Mouse (Mus musculus) liver, adult 2 months (tissue): Measurements from ENCODE around the gene Dicer1. TPM values are rescaled to one million over a fixed set of nuclear protein-coding genes. Genes with fewer than 3 reads are reported as not detected.
A peak's percentile ranks its signal among the peaks of the same experiment; 100 is the strongest.
"Not testable (repeated sequence)": the region's sequence is repeated elsewhere in the genome, so short reads cannot be mapped to it uniquely, and the experiment has no call there.

Experiments used
- DNase-seq: peaks from one replicate; pipeline ENCODE4 v3.0.0-alpha.2; 2011; ENCODE audit warnings: low read depth, low spot score; ENCODE audit errors: extremely low read depth
- H3K27ac ChIP-seq: fragments of 200-500 bp; replicated peaks from 2 replicates; pipeline ENCODE4 v1.5.1; 2012; ENCODE audit warnings: low read depth, mild to moderate bottlenecking, control low read depth, inconsistent platforms, low read length; ENCODE audit not compliant: insufficient read depth
- H3K27me3 ChIP-seq: fragments of 200-500 bp; 2 replicates; pipeline ENCODE4 v1.6.1; 2012; ENCODE audit warnings: mild to moderate bottlenecking, moderate library complexity, low read length, inconsistent platforms; ENCODE audit not compliant: control insufficient read depth, insufficient read depth
- H3K36me3 ChIP-seq: fragments of 200-500 bp; 2 replicates; pipeline ENCODE4 v1.6.1; 2012; ENCODE audit warnings: low read length, inconsistent platforms; ENCODE audit not compliant: control insufficient read depth, insufficient read depth
- H3K4me1 ChIP-seq: fragments of 200-500 bp; 2 replicates; pipeline ENCODE4 v1.6.1; 2011; ENCODE audit warnings: low read length; ENCODE audit not compliant: control insufficient read depth, insufficient read depth
- H3K4me3 ChIP-seq: fragments of 200-500 bp; 2 replicates; pipeline ENCODE4 v1.5.1; 2011; ENCODE audit warnings: low read depth, mild to moderate bottlenecking, control low read depth, low read length, moderate library complexity; ENCODE audit not compliant: insufficient read depth
- H3K79me2 ChIP-seq: fragments of 200-500 bp; 2 replicates; pipeline ENCODE4 v1.6.1; 2012; ENCODE audit warnings: inconsistent platforms, mild to moderate bottlenecking, low read length, moderate library complexity; ENCODE audit not compliant: control insufficient read depth, insufficient read depth
- H3K9ac ChIP-seq: fragments of 200-500 bp; 2 replicates; pipeline ENCODE4 v1.6.1; 2012; ENCODE audit warnings: low read depth, mild to moderate bottlenecking, control low read depth, inconsistent platforms, low read length
- CTCF ChIP-seq: fragments of 200-500 bp; IDR thresholded peaks from 2 replicates; pipeline ENCODE4 v1.5.1; 2011; ENCODE audit warnings: low read depth, low read length, control low read depth
- POLR2A ChIP-seq: fragments of 200-500 bp; IDR thresholded peaks from 2 replicates; pipeline ENCODE4 v1.6.1; 2011; ENCODE audit warnings: low read length, control low read depth; ENCODE audit not compliant: insufficient read depth; ENCODE audit errors: extremely low read depth
- WGBS: fragments of 180-500 bp; shearing (Covaris S2); methylation state at CpG from one replicate; pipeline ENCODE4 v1.1.7; 2018; 5-methylcytosine and 5-hydroxymethylcytosine counted together
- polyA plus RNA-seq: library from polyadenylated mRNA; depleted of rRNA; stranded (reverse); fragments of >200 nt; gene quantifications from 2 replicates; pipeline ENCODE4 v1.2.3, GENCODE M21; 2012
- total RNA-seq: library from RNA; depleted of rRNA; stranded (reverse); fragments of >200 nt; gene quantifications from 2 replicates; pipeline ENCODE4 v1.2.3, GENCODE M21; 2014

Gene Dicer1
- total and polyA plus RNA-seq, 2 experiments: 4.9 to 14.8 TPM

DNA sequence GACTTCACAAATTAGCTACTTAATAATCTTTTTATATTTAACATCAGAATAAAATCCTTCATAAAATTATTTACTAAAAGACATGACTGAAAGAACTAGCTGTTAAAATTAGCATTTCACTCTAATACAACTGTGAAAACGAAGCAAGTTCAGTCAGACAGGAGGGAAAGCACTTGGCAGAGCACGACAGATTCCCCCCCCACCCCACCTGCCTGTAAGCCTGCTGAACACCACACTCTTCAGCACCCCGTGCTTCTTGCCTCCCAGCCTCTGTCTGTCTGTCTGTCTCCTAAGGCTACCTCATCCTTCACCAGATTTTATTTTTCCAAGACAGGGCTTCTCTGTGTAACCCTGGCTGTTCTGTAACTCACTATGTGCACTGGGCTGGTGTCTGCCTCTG is 12.8 kb downstream of the Dicer1 start:
- Histone ChIP-seq H3K79me2 (peaks cover 22% of the 10 kb centered on the region; the same call in 1 of the 2 replicates), H3K4me1 (peaks cover 14% of the 10 kb centered on the region), H3K27me3 (no peaks in the 10 kb centered on the region), H3K9ac (no peak overlapping the region), H3K4me3 (no peak overlapping the region), H3K36me3 (peaks cover 15% of the 10 kb centered on the region), H3K27ac (no peak overlapping the region)
- TF ChIP-seq POLR2A (no peak), CTCF (no peak)
- 64% methylated on average over 3 of the region's 3 CpGs for WGBS
- DNase-seq: no peak

- Histone ChIP-seq H3K4me1 (peaks cover 14% of the 10 kb centered on the region), H3K4me3 (no peak overlapping the region), H3K79me2 (peaks cover 19% of the 10 kb centered on the region; the same call in 1 of the 2 replicates), H3K27me3 (no peaks in the 10 kb centered on the region), H3K27ac (no peak overlapping the region), H3K36me3 (peaks cover 15% of the 10 kb centered on the region), H3K9ac (no peak overlapping the region)
- no peak for TF ChIP-seq CTCF
- peak; percentile 72 for DNase-seq
- 52% methylated on average over 9 of the region's 9 CpGs for WGBS
Measured at GRCm38 (mm10) chr12:104738446-104738845, 13.3 kb downstream of the Dicer1 start.

DNA sequence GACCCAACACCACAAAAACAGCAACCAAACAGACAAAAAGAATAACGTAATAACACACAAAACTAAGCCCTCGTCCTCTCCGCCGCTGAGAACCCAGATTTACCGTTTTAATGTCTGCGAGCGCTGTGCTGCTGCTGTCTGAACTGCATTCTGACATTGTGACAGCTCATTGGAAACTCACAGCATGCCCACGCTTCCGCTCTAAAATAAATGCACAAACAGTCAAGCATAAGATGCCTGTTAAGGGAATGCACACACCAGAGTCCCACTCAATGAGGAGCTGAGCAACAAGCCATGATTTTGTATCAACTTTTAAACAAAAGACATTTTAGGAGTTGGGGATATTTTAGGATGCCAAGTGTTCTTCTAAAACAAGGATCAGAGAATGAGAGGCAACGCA is 14.1 kb downstream of the Dicer1 start:
- Histone ChIP-seq H3K27ac (no peak overlapping the region), H3K9ac (no peak overlapping the region), H3K4me3 (no peak overlapping the region), H3K79me2 (peaks cover 13% of the 10 kb centered on the region; the same call in 1 of the 2 replicates), H3K36me3 (peaks cover 15% of the 10 kb centered on the region), H3K4me1 (peaks cover 11% of the 10 kb centered on the region), H3K27me3 (no peaks in the 10 kb centered on the region)
- DNase-seq: no peak
- TF ChIP-seq CTCF (no peak), POLR2A (no peak)
- 95% methylated on average over 10 of the region's 10 CpGs for WGBS

- H3K27me3 ChIP-seq: no peaks in the 10 kb centered on the region
- peaks cover 23% of the 10 kb centered on the region for H3K36me3 ChIP-seq
- H3K4me3 ChIP-seq: no peak overlapping the region
- no peak for TF ChIP-seq CTCF
- TF ChIP-seq POLR2A: no peak
- H3K27ac ChIP-seq: no peak overlapping the region
- DNase-seq: peak; percentile 42
- no peak overlapping the region for H3K9ac ChIP-seq
- H3K4me1 ChIP-seq: peaks cover 7% of the 10 kb centered on the region
- WGBS: 42% methylated on average over 3 of the region's 3 CpGs
- peaks cover 7% of the 10 kb centered on the region; the same call in 1 of the 2 replicates for H3K79me2 ChIP-seq
Measured at GRCm38 (mm10) chr12:104735993-104736395, 15.8 kb downstream of the Dicer1 start.

DNA sequence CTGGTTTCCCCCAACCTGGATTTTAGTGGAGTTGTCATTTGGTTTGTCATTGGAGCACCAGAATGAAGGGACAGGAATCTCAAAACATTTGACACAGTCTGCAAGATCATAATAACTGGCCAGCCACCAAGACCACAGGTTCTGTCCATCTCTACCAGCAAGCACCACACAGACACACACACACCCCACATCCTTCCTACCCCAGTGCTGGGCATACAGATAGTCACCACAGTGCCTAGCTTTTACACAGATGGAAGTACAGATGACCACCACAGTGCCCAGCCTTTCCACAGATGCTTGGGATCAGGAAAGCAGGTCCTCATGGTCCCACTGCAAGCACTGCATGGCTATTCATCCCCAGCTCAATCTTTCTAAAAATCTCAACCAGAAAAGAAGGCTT is 18.6 kb downstream of the Dicer1 start:
- no peak for DNase-seq
- Histone ChIP-seq H3K4me1 (no peaks in the 10 kb centered on the region; the same call in 1 of the 2 replicates), H3K36me3 (peaks cover 47% of the 10 kb centered on the region), H3K9ac (no peak overlapping the region), H3K79me2 (peaks cover 4% of the 10 kb centered on the region; the same call in 1 of the 2 replicates), H3K4me3 (no peak overlapping the region), H3K27ac (no peak overlapping the region), H3K27me3 (no peaks in the 10 kb centered on the region)
- TF ChIP-seq POLR2A (no peak), CTCF (no peak)

DNA sequence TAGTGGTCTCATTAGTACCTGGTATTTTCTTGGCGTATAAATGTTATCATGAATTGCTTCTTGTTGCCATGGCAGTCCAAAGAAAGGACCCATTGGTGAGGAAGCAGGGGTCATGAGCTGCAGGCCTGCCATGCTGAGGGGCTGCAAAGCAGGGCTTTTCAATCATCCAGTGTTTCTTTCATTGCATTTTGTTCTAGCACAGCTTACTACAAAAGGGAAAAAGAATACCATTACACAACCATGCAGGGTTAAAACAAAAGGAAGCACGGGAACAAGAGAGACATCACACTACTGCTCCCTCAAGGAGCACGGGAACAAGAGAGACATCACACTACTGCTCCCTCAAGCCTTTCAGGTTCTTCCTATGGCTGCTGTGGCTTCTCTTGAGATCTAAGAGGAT is 20.0 kb downstream of the Dicer1 start:
- DNase-seq: no peak
- no peaks in the 10 kb centered on the region for H3K27me3 ChIP-seq
- peaks cover 50% of the 10 kb centered on the region for H3K36me3 ChIP-seq
- no peak overlapping the region for H3K9ac ChIP-seq
- H3K79me2 ChIP-seq: peaks cover 4% of the 10 kb centered on the region; the same call in 1 of the 2 replicates
- no peak overlapping the region for H3K27ac ChIP-seq
- no peaks in the 10 kb centered on the region; the same call in 1 of the 2 replicates for H3K4me1 ChIP-seq
- 89% methylated on average over 3 of the region's 3 CpGs for WGBS
- TF ChIP-seq POLR2A: no peak
- TF ChIP-seq CTCF: no peak
- no peak overlapping the region for H3K4me3 ChIP-seq

GRCm38 (mm10) chr12:104726436-104726835 is 25.3 kb downstream of the Dicer1 start:
- H3K36me3 ChIP-seq: peaks cover 74% of the 10 kb centered on the region
- H3K27me3 ChIP-seq, H3K4me1 ChIP-seq, H3K27ac ChIP-seq, H3K79me2 ChIP-seq, H3K4me3 ChIP-seq, DNase-seq, H3K9ac ChIP-seq: not testable (repeated sequence)
- 91% methylated on average over 2 of the region's 2 CpGs for WGBS
